Mouse (Mus musculus): Measurements from ENCODE around the gene Iqcf5. TPM values are rescaled to one million over a fixed set of nuclear protein-coding genes. Genes with fewer than 3 reads are reported as not detected.
"Not testable (repeated sequence)": the region's sequence is repeated elsewhere in the genome, so short reads cannot be mapped to it uniquely, and the experiment has no call there.

The Iqcf5 gene
- polyA plus RNA-seq, 1 experiment from 2014 or later: not detected

DNA sequence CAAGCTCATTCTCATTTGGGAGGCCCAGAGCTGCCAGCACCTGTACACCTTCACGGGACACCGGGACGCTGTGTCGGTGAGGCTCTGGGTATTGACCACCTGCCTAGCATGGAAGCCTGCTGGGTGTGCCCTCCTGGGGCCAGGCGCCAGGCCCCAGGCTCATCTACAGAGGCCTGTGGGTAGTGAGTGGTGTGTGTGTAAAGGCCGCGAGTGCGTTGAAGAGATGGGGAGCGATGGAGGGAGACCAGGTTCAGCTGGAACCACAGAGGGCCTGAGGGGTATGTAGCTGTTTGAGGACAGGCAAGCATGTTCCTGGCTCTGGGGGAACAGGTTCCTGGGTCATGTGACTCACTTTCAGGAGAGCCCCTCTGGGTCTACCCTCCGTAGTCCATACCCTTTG lies 31.2 kb upstream of the Iqcf5 start:
- Histone ChIP-seq H3K36me3 (peaks cover 61% of the 10 kb centered on the region), H3K4me3 (no peak overlapping the region), H3K9ac (no peak overlapping the region), H3K9me3 (no peaks in the 10 kb centered on the region), H3K27ac (no peak overlapping the region), H3K4me1 (peaks cover 3% of the 10 kb centered on the region), H3K4me2 (replicated peaks) (no peak overlapping the region), H3K27me3 (replicated peaks) (no peaks in the 10 kb centered on the region)
- no peak for ATAC-seq (ENCODE audit: low FRiP score, low read depth)
- 95% methylated on average over 10 of the region's 10 CpGs for WGBS

DNA sequence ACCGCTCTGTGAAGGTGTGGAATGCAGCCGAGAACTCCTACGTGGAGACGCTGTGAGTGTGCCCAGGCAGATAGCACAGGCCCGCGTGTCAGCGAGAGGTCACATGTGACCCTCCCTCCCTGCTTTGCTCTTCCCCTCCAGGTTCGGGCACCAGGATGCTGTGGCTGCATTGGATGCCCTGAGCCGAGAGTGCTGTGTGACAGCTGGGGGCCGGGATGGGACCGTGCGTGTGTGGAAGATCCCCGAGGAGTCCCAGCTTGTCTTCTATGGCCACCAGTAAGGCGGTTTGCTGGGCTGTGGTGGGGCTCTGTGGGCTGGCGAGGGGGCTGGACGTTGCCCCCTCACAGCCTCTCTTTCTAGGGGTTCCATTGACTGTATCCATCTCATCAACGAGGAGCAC lies 30.8 kb upstream of the Iqcf5 start:
- ATAC-seq (ENCODE audit: low FRiP score, low read depth): no peak
- H3K9me3 ChIP-seq: no peaks in the 10 kb centered on the region
- 93% methylated on average over 17 of the region's 17 CpGs for WGBS

DNA sequence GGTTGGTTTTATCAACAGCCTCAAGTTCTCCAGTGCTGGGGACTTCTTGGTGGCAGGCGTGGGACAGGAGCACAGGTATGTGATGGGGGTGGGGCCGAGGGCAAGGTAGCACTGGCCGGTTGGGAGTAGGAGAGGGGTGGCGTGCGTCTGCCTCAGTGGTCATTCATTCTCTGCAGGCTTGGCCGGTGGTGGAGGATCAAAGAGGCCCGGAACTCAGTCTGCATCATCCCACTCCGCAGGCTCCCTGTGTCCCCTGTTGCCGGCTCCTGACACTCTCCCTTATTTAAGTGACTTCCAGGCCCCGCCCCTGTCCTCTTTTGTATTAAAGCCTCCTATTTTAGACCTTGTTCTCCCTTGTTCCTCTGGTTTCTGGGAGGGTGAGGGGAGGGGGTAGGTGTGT lies 29.3 kb upstream of the Iqcf5 start:
- no peak for ATAC-seq (ENCODE audit: low FRiP score, low read depth)
- Histone ChIP-seq H3K9me3 (no peaks in the 10 kb centered on the region), H3K9ac (no peak overlapping the region), H3K27ac (no peak overlapping the region), H3K36me3 (peaks cover 58% of the 10 kb centered on the region), H3K4me2 (replicated peaks) (no peak overlapping the region), H3K27me3 (replicated peaks) (no peaks in the 10 kb centered on the region), H3K4me1 (no peaks in the 10 kb centered on the region), H3K4me3 (no peak overlapping the region)
- WGBS: 78% methylated on average over 10 of the region's 10 CpGs

More for the DNA sequence above, 30.8 kb upstream of the Iqcf5 start:
- no peaks in the 10 kb centered on the region for H3K27me3 ChIP-seq (replicated peaks)
- no peak overlapping the region for H3K4me3 ChIP-seq
- no peak overlapping the region for H3K4me2 ChIP-seq (replicated peaks)
- H3K4me1 ChIP-seq: no peaks in the 10 kb centered on the region
- no peak overlapping the region for H3K27ac ChIP-seq
- no peak overlapping the region for H3K9ac ChIP-seq
- peaks cover 61% of the 10 kb centered on the region for H3K36me3 ChIP-seq

DNA sequence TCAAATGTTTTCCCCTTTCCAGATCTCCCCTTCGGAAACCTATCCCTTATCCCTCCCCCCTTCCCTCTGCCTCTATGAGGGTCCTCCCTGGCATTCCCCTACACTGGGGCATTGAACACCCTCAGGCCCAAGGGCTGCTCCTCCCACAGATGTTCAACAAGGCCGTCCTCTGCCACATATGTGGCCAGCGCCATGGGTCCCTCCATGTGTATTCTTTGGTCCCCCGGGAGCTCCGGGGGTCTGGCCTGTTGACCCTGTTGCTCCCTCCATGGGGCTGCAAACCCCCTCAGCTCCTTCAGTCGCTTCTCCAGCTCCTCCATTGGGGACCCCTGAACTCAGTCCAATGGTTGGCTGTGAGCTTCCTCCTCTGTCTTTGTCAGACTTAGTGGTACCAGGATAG lies 26.8 kb upstream of the Iqcf5 start:
- H3K27me3 ChIP-seq (replicated peaks); H3K4me3 ChIP-seq; H3K9me3 ChIP-seq; H3K9ac ChIP-seq; H3K27ac ChIP-seq; H3K4me2 ChIP-seq (replicated peaks); H3K4me1 ChIP-seq; ATAC-seq (ENCODE audit: low FRiP score, low read depth): not testable (repeated sequence)
- H3K36me3 ChIP-seq: peaks cover 39% of the 10 kb centered on the region
- WGBS: 84% methylated on average over 6 of the region's 6 CpGs

DNA sequence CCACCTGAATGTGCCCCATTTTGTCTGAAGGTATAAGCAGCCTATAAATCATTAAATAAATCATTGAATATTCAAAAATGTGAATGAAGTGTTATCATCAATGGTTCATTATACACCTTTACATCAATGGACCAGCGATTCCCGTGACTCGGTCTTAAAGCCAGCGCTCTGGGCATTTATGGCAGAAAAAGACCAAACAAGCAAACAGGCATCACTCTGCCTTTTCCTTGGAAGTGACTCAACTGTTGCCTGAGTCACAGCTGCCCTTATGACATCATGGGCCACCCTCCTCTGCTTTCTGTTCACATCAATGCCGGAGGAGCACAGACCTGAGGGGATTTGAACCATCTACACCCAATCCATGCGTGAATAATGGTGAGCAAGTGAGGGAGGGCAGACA lies 14.7 kb upstream of the Iqcf5 start, which contains the start of gene Iqcf1:
Gene Iqcf1, plus strand, starts transcription at position 301 of the 400 bp plus-strand sequence.
- Histone ChIP-seq H3K27me3 (replicated peaks) (0 out of 2 replicates have a peak, but pooled peaks cover 3% of the 10 kb centered on the region), H3K9me3 (no peaks in the 10 kb centered on the region), H3K4me1 (no peaks in the 10 kb centered on the region), H3K4me3 (no peak within 1 kb of the TSS), H3K27ac (no peak within 1 kb of the TSS), H3K36me3 (no peaks in the 10 kb centered on the region), H3K4me2 (replicated peaks) (no peak within 1 kb of the TSS), H3K9ac (no peak within 1 kb of the TSS)
- ATAC-seq (ENCODE audit: low FRiP score, low read depth): no peak
- 92% methylated on average over 6 of the region's 6 CpGs for whole genome bisulfite sequencing

DNA sequence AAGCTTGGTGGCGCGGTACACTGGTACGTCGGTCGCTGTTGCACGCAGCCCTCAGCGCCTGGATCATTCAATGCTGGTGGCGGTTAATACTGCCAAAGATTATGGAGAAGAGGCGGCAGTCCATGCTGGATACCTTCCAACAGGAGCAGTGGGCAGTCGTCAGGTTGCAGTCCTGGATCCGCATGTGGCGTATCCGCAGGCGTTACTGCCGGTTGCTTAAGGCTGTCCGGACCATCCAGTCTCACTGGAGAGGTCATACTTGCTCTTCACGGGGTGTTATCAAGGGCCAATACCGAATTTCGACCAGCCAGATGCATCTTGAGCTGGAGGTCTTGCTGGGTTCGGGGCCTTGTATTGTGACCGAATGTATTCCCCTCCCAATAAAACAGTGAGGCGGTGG lies 12.5 kb upstream of the Iqcf5 start:
- no peak overlapping the region for H3K4me3 ChIP-seq
- no peak for ATAC-seq (ENCODE audit: low FRiP score, low read depth)
- H3K4me1 ChIP-seq: no peaks in the 10 kb centered on the region
- H3K27ac ChIP-seq: no peak overlapping the region
- 0 out of 2 replicates have a peak, but pooled peaks cover 3% of the 10 kb centered on the region for H3K27me3 ChIP-seq (replicated peaks)
- 89% methylated on average over 22 of the region's 22 CpGs for WGBS
- H3K9ac ChIP-seq: no peak overlapping the region
- no peaks in the 10 kb centered on the region for H3K9me3 ChIP-seq
- H3K4me2 ChIP-seq (replicated peaks): no peak overlapping the region
- no peaks in the 10 kb centered on the region for H3K36me3 ChIP-seq

DNA sequence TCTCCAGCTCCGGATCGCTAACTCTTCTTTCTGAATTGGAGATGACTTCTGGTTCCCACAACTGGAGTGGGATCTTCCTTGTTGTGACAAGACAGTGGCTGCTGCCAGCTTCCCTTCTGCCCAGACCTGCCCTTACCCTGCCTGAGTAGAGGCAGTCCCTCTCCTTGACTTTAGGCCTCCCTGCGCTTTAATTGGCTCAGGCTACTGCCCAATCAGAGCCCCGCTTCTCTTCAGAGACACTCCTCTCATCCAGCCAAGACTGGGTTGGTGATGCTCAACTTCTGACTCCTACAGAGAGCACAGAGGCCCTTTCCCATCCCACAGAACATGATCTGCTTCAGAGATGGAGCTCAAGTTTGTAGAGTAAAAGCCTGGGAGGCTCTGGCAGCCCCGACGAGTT lies 10.1 kb upstream of the Iqcf5 start:
- H3K4me1 ChIP-seq: no peaks in the 10 kb centered on the region
- no peak overlapping the region for H3K9ac ChIP-seq
- no peaks in the 10 kb centered on the region for H3K9me3 ChIP-seq
- no peak overlapping the region for H3K4me3 ChIP-seq
- no peak overlapping the region for H3K27ac ChIP-seq
- no peaks in the 10 kb centered on the region for H3K36me3 ChIP-seq
- ATAC-seq (ENCODE audit: low FRiP score, low read depth): no peak
- no peak overlapping the region for H3K4me2 ChIP-seq (replicated peaks)
- H3K27me3 ChIP-seq (replicated peaks): 0 out of 2 replicates have a peak, but pooled peaks cover 3% of the 10 kb centered on the region
- 71% methylated on average over 6 of the region's 6 CpGs for WGBS

DNA sequence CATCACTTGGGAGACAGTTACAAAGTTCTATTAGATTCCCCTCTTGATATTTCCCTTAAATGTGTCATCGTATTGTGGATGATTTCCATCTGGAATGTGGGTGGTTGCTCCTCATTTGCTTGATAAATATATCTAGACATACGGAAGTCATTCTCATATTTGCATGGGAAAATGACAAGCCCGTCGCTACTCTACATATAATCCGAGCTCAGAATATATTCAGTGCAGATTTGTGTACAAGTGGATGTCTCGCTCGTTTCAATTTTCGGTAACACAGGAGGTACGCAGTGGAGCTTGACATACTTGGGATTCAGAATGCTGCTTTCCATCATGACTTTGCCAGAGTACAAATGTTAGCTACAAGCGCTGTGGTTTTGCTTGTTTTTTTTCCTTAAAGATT lies 5.0 kb upstream of the Iqcf5 start:
- Histone ChIP-seq H3K9me3 (no peaks in the 10 kb centered on the region), H3K4me1 (no peaks in the 10 kb centered on the region), H3K36me3 (no peaks in the 10 kb centered on the region), H3K4me2 (replicated peaks) (no peak overlapping the region), H3K4me3 (no peak overlapping the region), H3K27me3 (replicated peaks) (no peaks in the 10 kb centered on the region), H3K27ac (no peak overlapping the region), H3K9ac (no peak overlapping the region)
- no peak for ATAC-seq (ENCODE audit: low FRiP score, low read depth)
- 92% methylated on average over 10 of the region's 10 CpGs for WGBS

DNA sequence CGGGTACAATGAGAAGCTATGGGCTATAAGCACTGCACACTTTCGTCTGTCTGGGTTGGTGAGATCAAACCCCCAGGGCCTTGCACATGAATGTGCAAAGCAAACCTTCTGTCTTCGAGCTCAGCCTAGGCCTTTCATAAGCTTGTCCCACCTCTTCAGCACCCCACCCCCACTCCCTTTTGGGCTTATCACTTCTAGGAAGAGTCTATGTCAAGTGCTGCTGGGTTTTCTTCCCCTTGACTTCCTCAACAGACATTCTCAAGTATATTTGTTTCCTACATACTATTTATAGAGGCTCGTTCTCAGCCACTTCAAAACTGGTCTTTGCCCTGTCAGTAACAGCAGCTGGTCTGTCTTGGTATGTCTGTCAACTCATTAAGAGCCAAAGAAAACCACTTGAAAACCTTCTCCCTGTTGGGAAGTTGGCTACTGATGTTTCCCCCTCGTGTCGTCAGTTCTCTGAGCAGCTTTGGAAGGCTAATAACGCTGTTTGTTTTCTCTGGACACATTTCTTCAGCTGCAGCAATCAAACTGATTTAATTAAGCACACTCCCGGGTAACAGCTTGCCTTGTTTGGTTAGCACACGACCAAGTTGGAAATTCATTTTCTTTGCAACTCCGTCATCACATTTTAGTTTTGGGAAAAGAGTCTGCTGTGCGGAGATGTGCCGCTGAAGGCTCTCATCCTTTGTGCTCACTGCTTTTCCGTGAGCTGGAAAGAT lies 1.5 kb upstream of the Iqcf5 start:
- H3K4me1 ChIP-seq: no peaks in the 10 kb centered on the region
- H3K36me3 ChIP-seq: no peaks in the 10 kb centered on the region
- H3K27me3 ChIP-seq (replicated peaks): no peaks in the 10 kb centered on the region
- no peak for ATAC-seq (ENCODE audit: low FRiP score, low read depth)
- H3K9ac ChIP-seq: no peak overlapping the region
- H3K4me2 ChIP-seq (replicated peaks): no peak overlapping the region
- no peak overlapping the region for H3K4me3 ChIP-seq
- WGBS: 76% methylated on average over 13 of the region's 13 CpGs
- H3K9me3 ChIP-seq: no peaks in the 10 kb centered on the region
- no peak overlapping the region for H3K27ac ChIP-seq

DNA sequence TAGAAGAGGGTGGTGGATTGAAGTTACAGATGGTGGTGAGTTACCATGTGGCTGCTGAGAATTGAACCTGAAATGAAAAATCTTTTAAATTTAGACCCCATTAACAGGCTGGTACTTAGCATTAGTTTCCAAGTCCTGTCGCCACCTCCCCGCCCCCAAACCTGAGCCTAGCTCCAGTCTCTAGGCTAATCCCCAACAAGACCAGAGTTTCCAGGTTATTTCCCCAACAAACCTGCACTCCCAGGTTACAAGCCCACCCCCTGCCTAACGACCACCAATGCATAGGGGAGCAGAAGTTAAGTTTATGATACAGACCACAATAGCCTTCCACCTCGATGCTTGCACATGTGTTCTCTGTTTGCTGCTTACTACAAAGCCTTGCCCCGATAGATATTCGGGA lies 807 bp upstream of the Iqcf5 start:
- Histone ChIP-seq H3K27me3 (replicated peaks) (no peaks in the 10 kb centered on the region), H3K4me3 (no peak overlapping the region), H3K4me2 (replicated peaks) (no peak overlapping the region), H3K27ac (no peak overlapping the region), H3K9me3 (no peaks in the 10 kb centered on the region), H3K36me3 (no peaks in the 10 kb centered on the region), H3K9ac (no peak overlapping the region), H3K4me1 (no peaks in the 10 kb centered on the region)
- no peak for ATAC-seq (ENCODE audit: low FRiP score, low read depth)
- WGBS: 75% methylated on average over 6 of the region's 6 CpGs

DNA sequence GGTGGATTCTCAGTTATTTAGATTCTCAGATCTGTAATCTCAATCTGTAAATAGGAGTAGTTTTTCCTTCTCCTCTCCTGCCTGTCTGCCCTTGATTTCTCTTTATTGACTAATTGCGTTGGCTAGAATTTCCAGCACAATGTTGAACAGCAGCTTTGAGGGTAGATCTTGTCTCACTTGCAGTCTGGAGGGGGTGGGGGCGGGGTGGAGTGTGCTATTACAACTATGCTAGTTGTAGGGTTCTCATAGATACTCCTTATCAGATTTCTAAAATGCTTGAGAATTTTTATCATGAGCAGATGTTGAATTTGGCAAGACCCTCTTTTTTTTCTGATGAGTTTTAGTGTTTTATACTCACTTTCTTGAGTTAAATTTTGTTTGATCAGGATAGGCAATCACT lies 5.1 kb downstream of the Iqcf5 start:
- Histone ChIP-seq H3K27ac (no peak overlapping the region), H3K4me3 (no peak overlapping the region), H3K4me2 (replicated peaks) (no peak overlapping the region), H3K27me3 (replicated peaks) (no peaks in the 10 kb centered on the region), H3K4me1 (no peaks in the 10 kb centered on the region), H3K9ac (no peak overlapping the region), H3K9me3 (no peaks in the 10 kb centered on the region), H3K36me3 (no peaks in the 10 kb centered on the region)
- WGBS: 76% methylated on average over 2 of the region's 2 CpGs
- no peak for ATAC-seq (ENCODE audit: low FRiP score, low read depth)

DNA sequence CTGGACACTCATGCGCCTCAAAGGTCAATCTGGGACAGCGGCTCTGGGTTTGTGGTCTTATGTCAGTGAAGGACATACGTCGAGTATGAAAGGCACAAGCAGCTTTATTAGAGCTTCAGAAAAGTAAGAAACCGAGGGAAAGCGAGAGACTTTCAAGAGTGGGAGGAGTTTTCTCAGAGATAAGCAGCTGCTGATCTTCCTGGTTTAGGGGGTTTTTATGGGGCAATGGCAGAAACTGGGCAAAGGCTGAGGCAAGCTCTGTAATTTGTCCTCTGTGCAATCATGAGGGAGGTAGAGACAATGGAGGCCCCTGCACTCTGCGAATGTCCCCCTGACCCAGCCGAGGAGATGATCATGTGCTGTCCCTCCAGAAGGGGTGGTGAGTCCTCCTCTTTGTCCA lies 5.5 kb downstream of the Iqcf5 start:
- Histone ChIP-seq H3K4me3 (no peak overlapping the region), H3K4me1 (no peaks in the 10 kb centered on the region), H3K27ac (no peak overlapping the region), H3K36me3 (no peaks in the 10 kb centered on the region), H3K9ac (no peak overlapping the region), H3K4me2 (replicated peaks) (no peak overlapping the region), H3K27me3 (replicated peaks) (no peaks in the 10 kb centered on the region), H3K9me3 (no peaks in the 10 kb centered on the region)
- no peak for ATAC-seq (ENCODE audit: low FRiP score, low read depth)
- WGBS: 81% methylated on average over 8 of the region's 8 CpGs

DNA sequence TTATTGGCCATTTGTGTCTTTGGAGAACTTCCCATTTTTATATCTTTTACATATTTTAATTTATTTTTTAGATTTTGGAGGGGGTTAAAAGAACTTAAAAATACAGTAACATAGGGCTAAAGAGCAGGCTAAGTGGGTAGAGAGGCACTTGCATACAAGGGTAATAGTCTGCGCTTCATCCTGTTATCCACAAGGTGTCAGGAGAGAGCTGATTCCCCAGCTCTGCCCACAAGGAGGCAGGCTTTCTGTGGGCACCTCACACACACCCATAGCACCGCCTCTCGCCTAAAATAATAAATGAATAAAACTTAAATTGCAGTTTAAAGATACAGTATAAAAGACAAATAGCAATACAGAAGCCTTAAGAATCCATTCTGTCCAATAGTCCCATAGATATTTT lies 17.5 kb downstream of the Iqcf5 start:
- Histone ChIP-seq H3K4me2 (replicated peaks) (no peak overlapping the region), H3K4me3 (no peak overlapping the region)

More for the DNA sequence above, 17.5 kb downstream of the Iqcf5 start:
- H3K9me3 ChIP-seq: no peaks in the 10 kb centered on the region
- H3K36me3 ChIP-seq: no peaks in the 10 kb centered on the region
- H3K27me3 ChIP-seq (replicated peaks): no peaks in the 10 kb centered on the region
- no peak overlapping the region for H3K27ac ChIP-seq
- H3K9ac ChIP-seq: no peak overlapping the region
- ATAC-seq (ENCODE audit: low FRiP score, low read depth): no peak
- H3K4me1 ChIP-seq: no peaks in the 10 kb centered on the region
- WGBS: 24% methylated on average over 3 of the region's 3 CpGs
